Mouse (Mus musculus) CH12.LX (cell line): ENCODE data around the gene Gm4450.
"Not testable (repeated sequence)": the region's sequence is repeated elsewhere in the genome, so short reads cannot be mapped to it uniquely, and the experiment has no call there.

Experiments
- CHD2 ChIP-seq: IDR thresholded peaks from 2 replicates; pipeline ENCODE4 v1.6.1; 2011; ENCODE audit warnings: low read length, improper control_type of control experiment
- CTCF ChIP-seq, 2 experiments: IDR thresholded peaks in 1 of 2; conservative IDR thresholded peaks in 1 of 2; 2 replicates each; pipeline ENCODE4 v1.5.1; 2011 to 2012; ENCODE audit warnings: low read depth in 2 of 2, low read length in 2 of 2, improper control_type of control experiment in 1 of 2, inconsistent platforms in 1 of 2, mild to moderate bottlenecking in 1 of 2, moderate library complexity in 1 of 2
- POLR2AphosphoS2 ChIP-seq: IDR thresholded peaks from 2 replicates; pipeline ENCODE4 v1.6.1; 2011; ENCODE audit warnings: low read depth, low read length, improper control_type of control experiment
- RAD21 ChIP-seq: IDR thresholded peaks from 2 replicates; pipeline ENCODE4 v1.6.1; 2011; ENCODE audit warnings: low read depth, mild to moderate bottlenecking, low read length, improper control_type of control experiment, moderate library complexity

DNA sequence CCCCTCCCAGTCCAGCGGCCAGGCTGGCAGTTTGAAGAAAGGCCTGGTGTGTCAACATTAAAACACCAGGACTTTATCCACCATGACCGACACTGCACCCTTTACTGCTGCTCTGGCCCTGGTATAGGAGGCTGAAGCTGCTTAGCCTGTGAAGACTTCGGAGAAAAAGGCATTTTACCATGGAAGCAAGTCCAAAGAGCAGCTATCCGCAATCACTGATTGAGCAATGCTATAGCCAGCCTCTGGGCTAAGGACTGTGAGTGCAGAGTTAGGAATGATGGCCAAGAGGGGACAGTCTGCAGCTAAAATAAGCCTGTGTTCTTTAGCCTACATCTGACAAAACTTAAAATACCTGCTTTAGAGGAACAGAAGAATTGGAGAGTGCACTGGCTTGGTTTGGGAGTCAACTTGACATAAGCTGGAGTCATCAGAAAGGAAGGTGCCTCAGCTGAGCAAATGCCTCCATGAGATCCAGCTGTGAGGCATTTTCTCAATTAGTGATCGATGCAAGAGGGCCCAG is 49.6 kb downstream of the Gm4450 start:
- not testable (repeated sequence) for TF ChIP-seq CTCF (conservative IDR thresholded peaks at IDR 0.05 in 1 of 2, IDR thresholded peaks at IDR 0.05 in 1 of 2; ENCODE audit: low read depth in 2 of 2, low read length in 2 of 2); POLR2AphosphoS2; CHD2; RAD21
